19 mouse cellular contexts compared by ENCODE assay signal in the genomic region with DNA sequence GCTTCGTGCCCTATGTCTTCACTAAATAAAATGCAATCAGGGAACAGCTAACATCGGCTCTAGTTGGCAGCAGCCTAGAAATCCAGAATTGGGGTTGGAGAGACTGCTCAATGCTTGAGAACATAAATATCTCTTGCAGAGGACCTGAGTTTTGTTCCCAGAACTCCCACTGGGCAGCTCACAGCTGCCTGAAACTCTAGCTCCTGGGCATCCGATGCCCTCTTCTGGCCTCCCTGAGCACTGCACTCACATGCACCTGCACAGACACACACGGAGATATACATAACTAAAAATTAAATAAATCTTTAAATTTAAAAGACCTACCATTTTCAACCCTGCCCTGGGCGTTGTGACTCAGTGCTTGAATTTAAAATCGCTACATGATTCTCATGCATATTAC.
DNase-seq lines count a peak whose midpoint lies in the region; ATAC-seq and TF ChIP-seq lines count a peak whose summit lies in the region.
"Had no signal": no experiment of that assay in that cellular context is flagged by ENCODE, and none has a peak within 500 bp of the region (broad histone marks: within the 10 kb centered on the region; RNA-seq: fewer than 3 reads in every experiment).

No protein-coding gene starts in this region.

- no peaks in the 10 kb centered on the region; the same call in 1 of the 2 replicates for H3K9me3 ChIP-seq in ES-Bruce4 (replicated peaks; ENCODE audit: control insufficient read depth, insufficient read depth, low read length, poor library complexity, severe bottlenecking)
- H3K9me3 ChIP-seq: hindbrain, embryonic 12.5 days; midbrain, embryonic 13.5 days; neural tube, embryonic 12.5 days had no signal

- no peak for DNase-seq in gastrocnemius, adult 2 months
- DNase-seq in gastrocnemius, adult 18-20 months (ENCODE audit: low spot score), result no peak
- DNase-seq in left cerebral cortex, adult 2 months (ENCODE audit: extremely low spot score in 1 of 2, low spot score in 2 of 2), result no peak
- no peak for DNase-seq in left cerebral cortex, postnatal 25 days (ENCODE audit: low spot score in 2 of 2)
- DNase-seq in ZHBTc4 (ENCODE audit: low read depth, low spot score), result peak; percentile 45
- no peak for DNase-seq in cerebellum, adult 11 months
- DNase-seq: adrenal gland, adult 2 months; cerebellum, adult 11-12 months; cerebellum, postnatal 14 days; kidney, adult 8-10 months; kidney, postnatal 25 days; lung, postnatal 10 days; right cerebral cortex, postnatal 14 days had no signal

- TF ChIP-seq POLR2A in ES-Bruce4 (IDR thresholded peaks at IDR 0.05; ENCODE audit: insufficient read depth, low read length), result no peak

- no peak overlapping the region for H3K27ac ChIP-seq in gastrocnemius, adult 2 months
- no peak overlapping the region for H3K27ac ChIP-seq in left cerebral cortex, adult 2 months
- no peak overlapping the region for H3K27ac ChIP-seq in ES-Bruce4 (ENCODE audit: insufficient read depth, low read length)
- H3K27ac ChIP-seq: embryonic facial prominence, embryonic 12.5 days; hindbrain, embryonic 12.5 days; midbrain, embryonic 13.5 days; neural tube, embryonic 12.5 days had no signal

- intact Hi-C loops in gastrocnemius, adult 2 months (cut with DNase I), result no loop called here
- intact Hi-C loops in left cerebral cortex, adult 2 months (cut with DNase I), result no loop called here
- intact Hi-C loops in left cerebral cortex, postnatal 25 days (cut with DNase I), result no loop called here

- H3K4me3 ChIP-seq in gastrocnemius, adult 2 months, result no peak overlapping the region
- H3K4me3 ChIP-seq in left cerebral cortex, adult 2 months, result no peak overlapping the region
- no peak overlapping the region for H3K4me3 ChIP-seq in ES-Bruce4 (ENCODE audit: low read depth, low read length)
- H3K4me3 ChIP-seq: embryonic facial prominence, embryonic 12.5 days; hindbrain, embryonic 12.5 days; midbrain, embryonic 13.5 days; neural tube, embryonic 12.5 days had no signal

- ATAC-seq in monocyte, adult 5-6 weeks (replicated peaks; ENCODE audit: insufficient number of reproducible peaks, low FRiP score, low TSS enrichment, poor library complexity, severe bottlenecking), result no peak
- ATAC-seq: midbrain, embryonic 13.5 days had no signal

- TF ChIP-seq EP300 in ES-Bruce4 (IDR thresholded peaks at IDR 0.05; ENCODE audit: insufficient read depth, low read depth, low read length), result no peak

- no peaks in the 10 kb centered on the region for H3K36me3 ChIP-seq in ES-Bruce4 (ENCODE audit: control insufficient read depth, insufficient read depth, low read length, poor library complexity, severe bottlenecking)
- H3K36me3 ChIP-seq: embryonic facial prominence, embryonic 12.5 days; hindbrain, embryonic 12.5 days; midbrain, embryonic 13.5 days; neural tube, embryonic 12.5 days had no signal

- H3K9ac ChIP-seq in ES-Bruce4 (ENCODE audit: low read depth, poor library complexity, severe bottlenecking), result no peak overlapping the region
- H3K9ac ChIP-seq: embryonic facial prominence, embryonic 12.5 days; hindbrain, embryonic 12.5 days; midbrain, embryonic 13.5 days; neural tube, embryonic 12.5 days had no signal

- peak; percentile 5; the same call in 1 of the 2 replicates for TF ChIP-seq CTCF in gastrocnemius, adult 2 months (IDR thresholded peaks at IDR 0.05)
- TF ChIP-seq CTCF in left cerebral cortex, adult 2 months (IDR thresholded peaks at IDR 0.05), result peak; percentile 1; the same call in 1 of the 2 replicates
- peak; percentile 25 for TF ChIP-seq CTCF in ES-Bruce4 (IDR thresholded peaks at IDR 0.05; ENCODE audit: low read depth, low read length)

- H3K27me3 ChIP-seq in ES-Bruce4 (ENCODE audit: control insufficient read depth, insufficient read depth, low read length, poor library complexity, severe bottlenecking), result no peaks in the 10 kb centered on the region
- H3K27me3 ChIP-seq: embryonic facial prominence, embryonic 12.5 days; hindbrain, embryonic 12.5 days; midbrain, embryonic 13.5 days; neural tube, embryonic 12.5 days had no signal

- no peaks in the 10 kb centered on the region for H3K4me1 ChIP-seq in ES-Bruce4 (ENCODE audit: control insufficient read depth, insufficient read depth, low read length)
- H3K4me1 ChIP-seq: embryonic facial prominence, embryonic 12.5 days; midbrain, embryonic 13.5 days; neural tube, embryonic 12.5 days had no signal
